Mouse (Mus musculus) testis, adult 2 months (tissue): ENCODE measurements around the gene Phf13. TPM values are rescaled to one million over a fixed set of nuclear protein-coding genes. Genes with fewer than 3 reads are reported as not detected.

ENCODE experiments used
- H3K27ac ChIP-seq: fragments of 200-500 bp; 2 replicates; pipeline ENCODE4 v1.5.1; 2012; ENCODE audit warnings: low read depth, low read length; ENCODE audit not compliant: control insufficient read depth, insufficient read depth
- H3K27me3 ChIP-seq: fragments of 200-500 bp; 2 replicates; pipeline ENCODE4 v1.6.1; 2012; ENCODE audit warnings: mild to moderate bottlenecking, low read length, moderate library complexity; ENCODE audit not compliant: control insufficient read depth, insufficient read depth
- H3K36me3 ChIP-seq: fragments of 200-500 bp; 2 replicates; pipeline ENCODE4 v1.6.1; 2012; ENCODE audit warnings: mild to moderate bottlenecking, low read length; ENCODE audit not compliant: control insufficient read depth, insufficient read depth
- H3K4me1 ChIP-seq: fragments of 200-500 bp; 2 replicates; pipeline ENCODE4 v1.6.1; 2012; ENCODE audit warnings: low read length; ENCODE audit not compliant: control insufficient read depth, insufficient read depth
- H3K4me3 ChIP-seq: fragments of 200-500 bp; 2 replicates; pipeline ENCODE4 v1.5.1; 2012; ENCODE audit warnings: low read depth, mild to moderate bottlenecking, low read length, moderate library complexity, mixed read lengths; ENCODE audit not compliant: control insufficient read depth
- CTCF ChIP-seq: fragments of 200-500 bp; IDR thresholded peaks from 2 replicates; pipeline ENCODE4 v1.5.1; 2012; ENCODE audit warnings: low read depth, mild to moderate bottlenecking, inconsistent platforms, low read length, moderate library complexity; ENCODE audit not compliant: control insufficient read depth, insufficient read depth, insufficient replicate concordance
- POLR2A ChIP-seq: fragments of 200-500 bp; IDR thresholded peaks from 2 replicates; pipeline ENCODE4 v1.6.1; 2012; ENCODE audit warnings: low read depth, mild to moderate bottlenecking, inconsistent platforms, low read length, moderate library complexity; ENCODE audit not compliant: control insufficient read depth
- polyA plus RNA-seq: library from polyadenylated mRNA; depleted of rRNA; stranded (reverse); fragments of >200 nt; gene quantifications from 2 replicates; pipeline ENCODE4 v1.2.3, GENCODE M21; 2012

The Phf13 gene
- polyA plus RNA-seq, 1 experiment = 43.6 TPM

DNA sequence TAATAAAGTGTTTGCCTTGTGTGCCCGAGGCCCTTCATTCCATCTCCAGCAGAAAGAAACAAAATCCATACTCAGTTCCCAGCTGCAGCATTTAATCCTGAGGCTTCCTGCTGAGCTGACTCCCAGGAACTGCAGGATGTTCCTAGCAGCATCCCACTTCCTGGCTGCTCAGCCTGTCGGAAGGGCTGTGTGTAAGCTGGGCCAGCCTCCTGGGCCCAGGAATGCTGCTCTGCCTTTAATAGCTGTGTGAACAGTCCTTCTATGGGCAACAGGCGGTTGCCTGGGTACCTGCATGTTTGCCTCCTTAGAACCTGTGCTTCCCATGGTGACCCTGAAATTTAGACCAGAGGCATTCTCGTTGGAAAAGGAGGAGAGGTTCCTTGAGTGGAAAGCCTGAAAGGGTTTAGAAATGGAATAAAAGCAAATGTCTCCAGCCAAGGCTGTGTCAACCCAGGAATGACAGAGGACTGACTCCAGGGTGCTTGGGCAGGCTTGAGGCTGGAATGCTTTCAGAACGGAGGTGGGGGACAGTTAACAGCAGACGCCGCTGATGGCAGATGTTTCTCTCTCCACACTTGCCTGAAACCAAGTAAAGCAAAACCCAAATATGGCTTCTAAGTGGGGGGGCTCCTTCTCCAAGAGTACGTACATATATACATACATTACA lies 11.6 kb upstream of the Phf13 start:
- H3K27me3 ChIP-seq = no peaks in the 10 kb centered on the region
- H3K36me3 ChIP-seq = no peaks in the 10 kb centered on the region
- peak overlapping the region; percentile 18 for H3K27ac ChIP-seq
- peaks cover 21% of the 10 kb centered on the region for H3K4me1 ChIP-seq
- peak overlapping the region; percentile 84; the same call in 1 of the 2 replicates for H3K4me3 ChIP-seq
- TF ChIP-seq CTCF (no peak), POLR2A (peak; percentile 45; the same call in 1 of the 2 replicates)

DNA sequence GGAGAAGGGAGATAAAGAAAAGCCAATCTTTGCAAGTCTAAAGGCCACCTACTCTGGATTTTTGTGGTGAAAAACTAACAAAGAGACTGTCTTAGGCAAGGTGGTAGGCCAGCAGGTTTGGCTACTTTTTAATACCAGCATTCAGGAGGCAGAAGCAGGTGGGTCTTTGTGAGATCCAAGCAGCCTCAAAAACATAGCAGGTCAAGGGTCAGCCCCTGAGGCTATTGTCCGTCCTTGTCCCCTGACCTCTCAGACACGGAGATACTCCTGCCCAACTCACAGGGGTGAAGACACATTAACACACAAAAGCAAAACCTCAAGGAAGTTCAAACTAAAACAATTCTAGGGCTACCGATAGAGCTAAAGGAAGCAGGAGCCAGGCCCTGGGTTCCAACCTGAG lies 10.8 kb upstream of the Phf13 start:
- Histone ChIP-seq H3K4me3 (no peak overlapping the region), H3K27me3 (no peaks in the 10 kb centered on the region), H3K4me1 (peaks cover 21% of the 10 kb centered on the region), H3K36me3 (no peaks in the 10 kb centered on the region), H3K27ac (no peak overlapping the region)
- TF ChIP-seq POLR2A (no peak), CTCF (no peak)

GRCm38 (mm10) chr4:152006137-152006536 lies 10.1 kb upstream of the Phf13 start:
- no peak for TF ChIP-seq POLR2A
- no peak for TF ChIP-seq CTCF
- no peaks in the 10 kb centered on the region for H3K36me3 ChIP-seq
- no peaks in the 10 kb centered on the region for H3K27me3 ChIP-seq
- peaks cover 21% of the 10 kb centered on the region for H3K4me1 ChIP-seq
- H3K27ac ChIP-seq = no peak overlapping the region
- H3K4me3 ChIP-seq = no peak overlapping the region

- Histone ChIP-seq H3K4me1 (no peaks in the 10 kb centered on the region), H3K27ac (no peak overlapping the region), H3K4me3 (no peak overlapping the region), H3K36me3 (no peaks in the 10 kb centered on the region), H3K27me3 (no peaks in the 10 kb centered on the region)
- TF ChIP-seq CTCF = no peak
- TF ChIP-seq POLR2A = no peak
These were observed 6.0 kb upstream of the Phf13 start for GRCm38 (mm10) chr4:152002063-152002462.

- H3K36me3 ChIP-seq = no peaks in the 10 kb centered on the region
- H3K27ac ChIP-seq = no peak overlapping the region
- no peaks in the 10 kb centered on the region for H3K4me1 ChIP-seq
- H3K27me3 ChIP-seq = no peaks in the 10 kb centered on the region
- no peak for TF ChIP-seq CTCF
- no peak for TF ChIP-seq POLR2A
- H3K4me3 ChIP-seq = no peak overlapping the region
These were observed 5.3 kb upstream of the Phf13 start for GRCm38 (mm10) chr4:152001335-152001734.

GRCm38 (mm10) chr4:152000906-152001305 lies 4.8 kb upstream of the Phf13 start:
- Histone ChIP-seq H3K36me3 (no peaks in the 10 kb centered on the region), H3K4me3 (no peak overlapping the region), H3K27me3 (no peaks in the 10 kb centered on the region), H3K4me1 (no peaks in the 10 kb centered on the region), H3K27ac (no peak overlapping the region)
- TF ChIP-seq POLR2A (no peak), CTCF (no peak)

DNA sequence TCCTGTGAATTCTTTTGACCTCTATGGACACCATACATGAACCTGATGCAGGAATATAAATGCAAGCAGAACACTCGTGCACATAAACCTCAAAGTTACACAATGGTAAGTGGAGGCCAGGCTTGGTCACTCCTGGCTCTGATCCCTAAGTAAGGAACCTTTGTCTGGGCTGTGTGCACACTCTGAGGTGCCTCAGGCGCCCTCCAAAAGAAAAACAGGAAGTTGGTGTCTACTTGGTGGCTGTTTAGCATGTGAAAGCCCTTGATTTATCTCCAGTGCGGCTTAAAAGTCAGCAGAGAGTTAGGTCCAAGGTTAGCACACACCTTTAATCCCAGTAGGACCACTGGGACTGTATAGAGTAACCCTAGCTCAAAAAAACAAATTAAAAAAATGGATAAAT lies 3.4 kb upstream of the Phf13 start:
- TF ChIP-seq POLR2A = no peak
- TF ChIP-seq CTCF = no peak
- Histone ChIP-seq H3K27ac (no peak overlapping the region), H3K36me3 (no peaks in the 10 kb centered on the region), H3K27me3 (no peaks in the 10 kb centered on the region), H3K4me3 (no peak overlapping the region), H3K4me1 (no peaks in the 10 kb centered on the region; the same call in 1 of the 2 replicates)

DNA sequence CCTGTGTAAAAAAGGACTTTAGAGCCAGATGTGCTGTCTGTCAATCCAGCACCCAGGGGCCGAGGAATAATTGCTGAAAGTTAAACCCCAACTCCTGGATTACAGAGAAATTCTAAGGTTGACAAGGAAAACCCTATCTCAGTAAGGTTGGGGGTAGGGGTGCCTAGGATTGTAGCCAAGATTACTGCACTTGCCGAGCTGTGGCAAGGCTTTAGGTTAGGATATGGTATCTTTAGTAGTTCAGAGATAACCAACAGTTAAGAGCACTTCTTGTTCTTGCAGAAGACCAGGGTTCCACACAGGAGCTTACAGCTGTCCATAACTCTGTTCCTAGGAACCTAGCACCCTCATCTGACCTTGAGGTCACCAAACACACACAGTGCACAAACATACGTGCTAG lies 1.6 kb upstream of the Phf13 start:
- Histone ChIP-seq H3K27ac (no peak overlapping the region), H3K27me3 (no peaks in the 10 kb centered on the region), H3K4me3 (peak overlapping the region; percentile 98; the same call in 1 of the 2 replicates), H3K4me1 (no peaks in the 10 kb centered on the region; the same call in 1 of the 2 replicates), H3K36me3 (no peaks in the 10 kb centered on the region)
- TF ChIP-seq POLR2A = no peak
- no peak for TF ChIP-seq CTCF
